Mouse (Mus musculus) lung, postnatal 36 days (tissue): ENCODE data around the gene Pitx2.
A peak's percentile ranks its signal among the peaks of the same experiment; 100 is the strongest.

Experiments
- DNase-seq: peaks from one replicate; pipeline ENCODE4 v3.0.0; 2022; ENCODE audit warnings: mixed read lengths

Pitx2 gene

GRCm38 (mm10) chr3:129217862-129218370 lies 18.2 kb downstream of the Pitx2 start:
- DNase-seq = no peak

DNA sequence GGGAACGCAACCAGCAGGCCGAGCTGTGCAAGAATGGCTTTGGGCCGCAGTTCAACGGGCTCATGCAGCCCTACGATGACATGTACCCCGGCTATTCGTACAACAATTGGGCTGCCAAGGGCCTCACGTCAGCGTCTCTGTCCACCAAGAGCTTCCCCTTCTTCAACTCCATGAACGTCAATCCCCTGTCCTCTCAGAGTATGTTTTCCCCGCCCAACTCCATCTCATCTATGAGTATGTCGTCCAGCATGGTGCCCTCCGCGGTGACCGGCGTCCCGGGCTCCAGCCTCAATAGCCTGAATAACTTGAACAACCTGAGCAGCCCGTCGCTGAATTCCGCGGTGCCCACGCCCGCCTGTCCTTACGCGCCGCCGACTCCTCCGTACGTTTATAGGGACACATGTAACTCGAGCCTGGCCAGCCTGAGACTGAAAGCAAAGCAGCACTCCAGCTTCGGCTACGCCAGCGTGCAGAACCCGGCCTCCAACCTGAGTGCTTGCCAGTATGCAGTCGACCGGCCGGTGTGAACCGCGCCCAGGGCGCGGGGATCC lies 18.8 kb downstream of the Pitx2 start:
- no peak for DNase-seq

DNA sequence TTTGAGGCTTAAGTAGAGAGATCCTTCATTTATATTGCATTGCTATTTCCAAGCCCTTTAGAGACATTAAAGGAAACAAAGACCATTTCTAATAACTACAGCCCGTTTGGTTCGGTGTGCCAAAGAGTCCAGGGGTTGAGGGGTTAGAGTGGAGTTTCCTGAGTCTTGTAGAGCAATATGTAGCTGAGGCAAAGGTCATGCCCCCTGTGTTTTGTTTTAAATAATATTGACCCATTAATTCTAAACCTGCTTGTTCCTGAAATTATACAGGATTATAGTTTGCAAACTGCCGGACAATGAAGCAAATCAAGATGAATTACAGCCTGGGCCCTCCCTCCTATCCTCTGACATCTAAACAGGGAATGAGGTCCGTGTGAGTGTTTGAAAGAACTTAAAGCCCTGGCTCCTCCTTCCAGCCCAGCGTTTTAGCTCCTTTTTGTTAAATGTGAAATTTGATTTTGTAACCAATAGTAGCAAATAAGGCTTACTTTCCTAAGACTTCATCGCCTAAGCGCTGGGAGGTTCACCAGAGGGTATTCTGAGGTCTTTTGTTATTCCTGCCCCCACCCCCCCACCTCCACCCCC lies 20.5 kb downstream of the Pitx2 start:
- DNase-seq = no peak

DNA sequence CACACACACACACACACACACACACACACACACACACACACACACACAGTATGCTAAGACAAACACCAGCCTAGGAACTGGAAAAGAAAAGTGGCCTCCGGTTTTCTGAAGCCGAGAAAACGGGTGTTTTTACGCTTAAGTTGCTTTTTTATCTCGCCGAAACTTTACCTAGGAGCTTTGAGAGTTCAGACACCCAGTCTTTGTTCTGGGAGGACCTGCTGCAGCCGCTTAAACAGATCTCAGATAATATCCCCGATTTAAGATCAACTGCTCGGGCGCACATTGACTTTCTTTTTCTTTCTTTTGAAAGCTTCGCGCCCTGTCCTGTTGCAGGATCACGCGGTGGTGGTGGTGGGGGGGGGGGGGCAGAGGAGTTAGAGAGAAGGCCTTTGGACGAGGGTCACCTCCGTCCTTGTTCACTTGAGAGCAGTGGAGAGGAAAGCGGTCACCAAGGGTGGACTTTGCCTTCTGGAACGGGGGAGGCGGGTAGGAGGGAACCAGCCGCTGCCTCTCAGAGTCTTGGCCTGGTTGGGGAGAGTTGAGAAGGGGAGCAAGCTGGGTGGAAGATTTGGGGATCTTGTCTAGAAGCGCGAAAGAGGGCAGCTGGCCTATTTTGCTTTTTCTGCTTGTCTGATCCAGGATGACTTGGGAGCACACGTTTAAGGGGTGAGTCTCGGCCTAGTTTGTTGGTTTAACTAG lies 21.2 kb downstream of the Pitx2 start:
- DNase-seq = no peak

- no peak for DNase-seq
Observed at GRCm38 (mm10) chr3:129221380-129222260, 21.9 kb downstream of the Pitx2 start.

DNA sequence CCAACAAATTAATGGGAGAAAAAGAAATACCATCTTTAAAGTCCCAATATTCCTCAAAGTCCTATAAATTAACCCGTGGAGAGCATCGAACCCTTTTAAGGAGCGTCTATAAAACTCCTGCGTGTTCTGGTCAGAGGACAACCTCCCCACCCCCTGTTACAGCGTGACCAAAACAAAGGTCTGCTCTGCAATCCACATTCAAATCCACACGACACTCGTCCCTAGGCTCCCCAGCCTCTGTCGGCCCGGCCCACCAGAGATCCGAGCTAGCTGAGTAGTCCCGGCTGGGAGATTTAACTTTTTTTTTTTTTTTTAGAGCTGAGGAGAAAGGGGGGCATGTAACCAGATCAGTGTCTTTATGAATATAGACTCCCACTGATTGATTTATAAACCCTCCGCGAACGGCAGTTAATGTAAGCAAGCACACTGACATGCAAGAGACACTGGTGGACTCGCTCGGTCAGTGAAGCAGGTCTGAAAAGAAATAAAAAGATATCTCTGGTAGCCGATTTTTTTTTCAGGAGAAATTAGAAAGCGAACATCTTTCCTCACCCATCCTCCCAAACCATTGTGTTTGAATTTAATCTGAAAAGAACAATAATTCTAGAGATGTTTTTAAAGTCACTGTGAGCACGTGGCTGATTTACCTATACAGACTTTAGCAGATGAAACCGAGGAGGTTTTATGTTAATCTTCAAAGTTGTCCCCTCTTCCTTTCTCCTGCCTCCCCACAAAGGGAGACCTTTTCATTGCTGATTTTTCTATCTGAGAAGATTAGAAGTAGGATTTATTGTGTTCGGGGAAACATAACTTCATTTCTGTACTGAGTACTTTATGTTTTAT lies 23.0 kb downstream of the Pitx2 start:
- DNase-seq = no peak

- DNase-seq = no peak
Observed at GRCm38 (mm10) chr3:129223401-129223800, 23.7 kb downstream of the Pitx2 start.

GRCm38 (mm10) chr3:129223964-129224805 lies 24.5 kb downstream of the Pitx2 start:
- no peak for DNase-seq

- no peak for DNase-seq
Observed at GRCm38 (mm10) chr3:129224806-129225576, 25.3 kb downstream of the Pitx2 start.

- no peak for DNase-seq
Observed at GRCm38 (mm10) chr3:129225577-129226289, 26.1 kb downstream of the Pitx2 start.

DNA sequence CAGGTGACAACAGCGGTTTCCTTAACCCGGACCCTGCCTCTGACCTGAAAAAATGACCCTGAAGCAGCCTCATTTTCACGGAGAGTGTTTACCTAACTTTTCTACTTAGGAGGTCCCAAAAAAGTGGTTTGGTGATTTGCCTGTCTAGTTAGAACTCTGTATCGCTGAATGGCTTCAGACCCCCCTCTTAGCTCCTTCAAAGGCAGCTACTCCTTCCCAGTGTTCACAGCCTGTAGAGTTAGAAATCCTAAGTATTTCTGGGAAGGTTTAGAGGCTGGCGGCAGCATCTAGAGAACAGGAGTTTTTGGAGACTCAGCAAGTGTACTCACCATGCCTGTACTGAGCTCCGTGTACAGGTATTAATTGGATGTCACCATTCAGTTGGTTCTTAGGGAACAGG lies 27.0 kb downstream of the Pitx2 start:
- no peak for DNase-seq

- DNase-seq = no peak
Observed at GRCm38 (mm10) chr3:129227331-129227730, 27.7 kb downstream of the Pitx2 start.

DNA sequence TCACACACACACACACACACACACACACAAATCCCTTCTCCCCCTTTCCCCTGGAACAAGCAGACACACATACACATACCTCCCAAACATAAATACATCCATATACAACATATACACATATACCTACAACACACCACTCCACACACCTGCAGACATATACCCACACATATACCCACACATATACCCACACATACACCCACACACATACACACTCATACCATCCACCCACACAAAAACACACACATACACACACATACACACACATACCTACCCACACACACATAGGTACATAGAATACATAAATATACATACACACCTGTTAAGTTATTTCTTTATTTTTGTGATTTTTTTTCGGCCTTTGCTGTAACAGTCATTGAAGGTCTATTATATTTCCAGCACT lies 38.3 kb downstream of the Pitx2 start:
- DNase-seq = no peak

GRCm38 (mm10) chr3:129238664-129239258 lies 39.1 kb downstream of the Pitx2 start:
- no peak for DNase-seq

DNA sequence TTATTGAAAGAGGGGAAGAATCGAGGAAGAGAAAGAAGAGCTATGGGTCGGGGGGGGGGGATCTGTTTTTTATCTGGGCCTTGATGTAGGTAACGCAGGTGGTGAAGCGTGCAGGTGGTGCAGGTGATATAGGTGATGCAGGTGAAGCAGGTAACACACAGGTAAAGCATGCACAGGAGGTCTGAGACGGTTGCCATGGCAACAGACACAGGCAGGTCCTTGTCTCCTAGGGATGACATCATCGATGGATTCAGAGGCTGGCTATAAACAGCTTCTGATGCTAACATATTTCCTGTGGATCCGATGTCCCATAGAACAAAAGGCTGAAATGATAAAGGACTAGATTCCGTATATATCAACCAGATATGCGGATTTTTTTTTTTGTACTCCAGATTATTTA lies 51.3 kb downstream of the Pitx2 start:
- DNase-seq = no peak

GRCm38 (mm10) chr3:129254246-129254645 lies 54.6 kb downstream of the Pitx2 start:
- no peak for DNase-seq

DNA sequence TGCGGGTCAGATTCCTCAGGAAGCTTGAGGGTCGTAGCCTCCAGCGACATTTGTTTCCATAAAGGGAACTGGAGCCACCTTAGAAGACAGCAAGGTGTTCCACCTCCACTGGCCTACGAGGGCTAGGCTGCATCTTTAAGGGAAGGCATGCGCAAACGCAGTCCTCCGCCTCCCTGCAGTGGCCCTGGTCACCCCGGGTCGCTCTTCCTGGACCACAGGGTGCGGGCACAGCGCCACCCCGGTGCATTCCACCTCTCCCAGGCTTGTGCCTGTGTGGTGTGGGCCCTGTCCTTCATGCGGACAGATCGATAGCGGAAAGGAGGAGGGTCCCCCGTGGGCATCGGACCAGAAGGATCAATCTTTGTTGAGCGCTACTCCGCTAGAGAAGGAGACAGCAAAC lies 56.6 kb downstream of the Pitx2 start:
- DNase-seq = no peak

- DNase-seq = peak; percentile 18
Observed at GRCm38 (mm10) chr3:129256766-129257165, 57.1 kb downstream of the Pitx2 start.

DNA sequence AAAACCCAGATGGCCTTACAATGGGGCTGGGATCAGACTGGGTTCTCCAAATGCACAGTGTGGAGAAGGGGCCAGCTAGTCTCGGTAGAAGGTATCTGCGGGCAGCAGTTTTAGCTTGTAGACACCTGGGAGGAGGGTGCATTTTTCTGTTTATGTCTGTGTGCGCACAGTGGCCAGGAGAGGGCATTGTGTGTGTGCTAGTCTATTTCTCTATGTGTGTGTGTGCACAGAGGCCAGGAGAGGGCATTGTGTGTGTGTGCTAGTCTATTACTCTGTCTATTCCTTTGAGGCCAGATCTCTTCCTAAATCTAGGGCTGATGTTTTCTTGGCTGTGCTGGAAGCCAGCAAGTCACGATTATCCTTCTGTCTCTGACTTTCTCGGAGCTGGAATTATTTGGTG lies 58.8 kb downstream of the Pitx2 start:
- DNase-seq = no peak
